ENCODE assay signal across 12 mouse cellular contexts in the genomic region with DNA sequence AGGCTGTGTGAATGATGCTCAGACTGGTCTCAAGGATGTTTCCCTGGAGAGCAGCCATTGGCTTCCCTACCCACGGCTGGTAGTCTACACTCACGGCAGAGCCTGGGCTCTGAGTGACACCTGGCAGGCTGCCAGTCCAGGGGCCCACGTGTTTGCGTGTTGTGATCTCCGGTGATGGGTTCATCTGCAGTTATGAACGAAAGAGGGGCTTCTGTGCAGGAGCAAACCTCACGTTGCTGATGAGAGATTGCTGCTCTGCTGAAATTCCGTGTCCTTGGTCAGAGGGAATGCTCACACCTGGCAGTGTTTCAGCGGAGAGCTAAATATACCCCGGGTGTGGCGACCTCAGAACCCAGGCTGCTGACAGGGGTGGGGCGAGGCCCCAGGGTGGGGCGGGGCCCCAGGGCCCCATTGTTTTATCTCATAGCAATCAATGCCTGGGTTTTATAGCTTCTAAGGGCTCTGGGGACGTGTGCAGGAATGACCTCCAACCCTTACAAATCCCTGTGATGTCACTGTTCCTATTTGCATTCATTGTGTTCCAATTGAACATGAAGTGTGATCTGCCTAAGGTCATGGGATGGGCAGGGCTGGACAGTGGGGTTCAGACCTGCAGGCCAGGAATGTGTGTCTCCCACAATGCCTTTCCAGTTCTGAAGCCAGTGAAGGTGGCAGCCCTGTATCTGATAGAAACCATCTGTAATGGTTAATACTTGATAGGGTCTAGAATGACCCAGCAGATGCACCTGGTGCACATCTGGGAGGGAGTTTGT. TPM values are rescaled to one million over a fixed set of nuclear protein-coding genes. Genes with fewer than 3 reads are reported as not detected.
DNase-seq lines count a peak whose midpoint lies in the region; ATAC-seq and TF ChIP-seq lines count a peak whose summit lies in the region.
"Had no signal": no experiment of that assay in that cellular context is flagged by ENCODE, and none has a peak within 500 bp of the region (broad histone marks: within the 10 kb centered on the region; RNA-seq: fewer than 3 reads in every experiment).

No protein-coding gene starts in this region.

- no peak overlapping the region for H3K27ac ChIP-seq in hindbrain, postnatal 0 days
- no peak overlapping the region for H3K27ac ChIP-seq in hindbrain, embryonic 14.5 days
- peak overlapping the region; percentile 52 for H3K27ac ChIP-seq in heart, embryonic 10.5 days
- H3K27ac ChIP-seq in hindbrain, embryonic 10.5 days: no peak overlapping the region
- H3K27ac ChIP-seq in liver, embryonic 11.5 days (ENCODE audit: low read depth, low read length): no peak overlapping the region
- H3K27ac ChIP-seq: forebrain, embryonic 12.5 days had no signal

- no peak overlapping the region for H3K4me3 ChIP-seq in hindbrain, postnatal 0 days (ENCODE audit: low read length)
- H3K4me3 ChIP-seq in hindbrain, embryonic 14.5 days (replicated peaks; ENCODE audit: low read length): no peak overlapping the region
- no peak overlapping the region; the same call in 1 of the 2 replicates for H3K4me3 ChIP-seq in heart, embryonic 10.5 days
- no peak overlapping the region for H3K4me3 ChIP-seq in hindbrain, embryonic 10.5 days
- no peak overlapping the region for H3K4me3 ChIP-seq in liver, embryonic 11.5 days (ENCODE audit: low read depth, low read length)
- H3K4me3 ChIP-seq: forebrain, embryonic 12.5 days had no signal

- peaks cover 6% of the 10 kb centered on the region; the same call in 1 of the 2 replicates for H3K4me1 ChIP-seq in hindbrain, postnatal 0 days (ENCODE audit: insufficient read depth, low read length)
- H3K4me1 ChIP-seq in hindbrain, embryonic 14.5 days (replicated peaks; ENCODE audit: control insufficient read depth, insufficient read depth, low read length): peaks cover 13% of the 10 kb centered on the region
- peaks cover 62% of the 10 kb centered on the region for H3K4me1 ChIP-seq in heart, embryonic 10.5 days
- H3K4me1 ChIP-seq in hindbrain, embryonic 10.5 days (replicated peaks): peaks cover 11% of the 10 kb centered on the region; the same call in 1 of the 2 replicates
- no peaks in the 10 kb centered on the region for H3K4me1 ChIP-seq in liver, embryonic 11.5 days (replicated peaks; ENCODE audit: control insufficient read depth, insufficient read depth, low read length)

- no peaks in the 10 kb centered on the region for H3K36me3 ChIP-seq in hindbrain, postnatal 0 days (ENCODE audit: insufficient read depth, low read length)
- H3K36me3 ChIP-seq in hindbrain, embryonic 14.5 days (replicated peaks; ENCODE audit: control insufficient read depth, insufficient read depth): no peaks in the 10 kb centered on the region
- H3K36me3 ChIP-seq in heart, embryonic 10.5 days: no peaks in the 10 kb centered on the region
- H3K36me3 ChIP-seq in hindbrain, embryonic 10.5 days: no peaks in the 10 kb centered on the region
- H3K36me3 ChIP-seq in liver, embryonic 11.5 days (ENCODE audit: control insufficient read depth, insufficient read depth, low read length): no peaks in the 10 kb centered on the region
- H3K36me3 ChIP-seq: forebrain, embryonic 12.5 days; G1E had no signal

- H3K4me2 ChIP-seq in hindbrain, postnatal 0 days (ENCODE audit: low read depth, low read length): no peak overlapping the region
- no peak overlapping the region for H3K4me2 ChIP-seq in hindbrain, embryonic 14.5 days (replicated peaks)
- H3K4me2 ChIP-seq in liver, embryonic 11.5 days: no peak overlapping the region
- H3K4me2 ChIP-seq: forebrain, embryonic 12.5 days had no signal

- no peak overlapping the region for H3K9ac ChIP-seq in hindbrain, postnatal 0 days (replicated peaks; ENCODE audit: low read length)
- H3K9ac ChIP-seq in hindbrain, embryonic 14.5 days: no peak overlapping the region
- H3K9ac ChIP-seq in liver, embryonic 11.5 days (ENCODE audit: low read depth, low read length): no peak overlapping the region
- H3K9ac ChIP-seq: forebrain, embryonic 12.5 days; liver, postnatal 0 days had no signal

- WGBS in hindbrain, postnatal 0 days: 54% methylated on average over 14 of the region's 14 CpGs
- 59% methylated on average over 14 of the region's 14 CpGs for WGBS in hindbrain, embryonic 14.5 days
- 55% methylated on average over 14 of the region's 14 CpGs for WGBS in heart, embryonic 10.5 days
- 79% methylated on average over 14 of the region's 14 CpGs for WGBS in hindbrain, embryonic 10.5 days
- 64% methylated on average over 14 of the region's 14 CpGs for WGBS in liver, embryonic 11.5 days

- DNase-seq in hindbrain, postnatal 0 days (ENCODE audit: low spot score): peak; percentile 27
- no peak for DNase-seq in hindbrain, embryonic 14.5 days (ENCODE audit: low spot score)
- peak; percentile 92 for DNase-seq in ZHBTc4 (ENCODE audit: low read depth, low spot score)
- no peak for DNase-seq in heart, embryonic 10.5 days (ENCODE audit: low spot score)
- DNase-seq in skeletal muscle tissue, adult 2 months (ENCODE audit: low read depth, low spot score): peak; percentile 74
- no peak for DNase-seq in hindbrain, embryonic 10.5 days (ENCODE audit: low spot score)
- DNase-seq in liver, embryonic 11.5 days (ENCODE audit: low spot score): no peak
- DNase-seq: kidney, postnatal 10 days; liver, postnatal 0 days had no signal

- no peak for TF ChIP-seq CTCF in hindbrain, postnatal 0 days (IDR thresholded peaks at IDR 0.05; ENCODE audit: low read depth)

- H3K9me3 ChIP-seq in hindbrain, postnatal 0 days (ENCODE audit: low read length): no peaks in the 10 kb centered on the region
- H3K9me3 ChIP-seq in hindbrain, embryonic 14.5 days (ENCODE audit: control insufficient read depth, low read length): no peaks in the 10 kb centered on the region
- no peaks in the 10 kb centered on the region for H3K9me3 ChIP-seq in heart, embryonic 10.5 days
- no peaks in the 10 kb centered on the region for H3K9me3 ChIP-seq in hindbrain, embryonic 10.5 days
- H3K9me3 ChIP-seq in liver, embryonic 11.5 days (ENCODE audit: control insufficient read depth, low read length): no peaks in the 10 kb centered on the region
- H3K9me3 ChIP-seq: forebrain, embryonic 12.5 days; G1E had no signal

- no peak for ATAC-seq in hindbrain, postnatal 0 days
- no peak for ATAC-seq in hindbrain, embryonic 14.5 days (ENCODE audit: low FRiP score)
- no peak for ATAC-seq in granulocyte monocyte progenitor cell, adult 5-6 weeks (replicated peaks; ENCODE audit: poor library complexity, severe bottlenecking)
- no peak for ATAC-seq in liver, embryonic 11.5 days (replicated peaks; ENCODE audit: low FRiP score)
- ATAC-seq: liver, postnatal 0 days had no signal

- H3K27me3 ChIP-seq in hindbrain, postnatal 0 days (ENCODE audit: insufficient read depth, low read length): no peaks in the 10 kb centered on the region
- H3K27me3 ChIP-seq in hindbrain, embryonic 14.5 days (ENCODE audit: control insufficient read depth, insufficient read depth, low read length): no peaks in the 10 kb centered on the region
- H3K27me3 ChIP-seq in heart, embryonic 10.5 days (ENCODE audit: insufficient read depth, poor library complexity, severe bottlenecking): peaks cover 13% of the 10 kb centered on the region
- no peaks in the 10 kb centered on the region for H3K27me3 ChIP-seq in hindbrain, embryonic 10.5 days (ENCODE audit: insufficient read depth, poor library complexity, severe bottlenecking)
- H3K27me3 ChIP-seq in liver, embryonic 11.5 days (replicated peaks; ENCODE audit: control insufficient read depth, insufficient read depth, low read length): no peaks in the 10 kb centered on the region

RNA-seq across cellular contexts. Expression of a gene that starts 13.4 kb away (rescaled TPM):
- total RNA-seq in hindbrain, postnatal 0 days (2014; rRNA removed): 35.7 and 44.6 TPM in 2 replicates
- 26.3 and 30.0 TPM in 2 replicates for polyA plus RNA-seq in hindbrain, postnatal 0 days (2015; fragmentation: Nextera tagmentation; extraction: Ambion mirVana)
- 19.9 and 22.3 TPM in 2 replicates for polyA plus RNA-seq in hindbrain, embryonic 14.5 days (2014; fragmentation: Nextera tagmentation; extraction: Ambion mirVana)
- polyA plus RNA-seq in heart, embryonic 10.5 days (2016; fragmentation: Nextera tagmentation; extraction: Ambion mirVana): 1.7 and 2.6 TPM in 2 replicates
- 1.6 TPM in 1 of 2 replicates, not detected in the other for total RNA-seq in granulocyte monocyte progenitor cell, adult 5-6 weeks (2014; fragmentation: Nextera tagmentation)
- total RNA-seq in granulocyte monocyte progenitor cell, adult 5-6 weeks (2017): 0.22 TPM in 1 of 2 replicates, not detected in the other
- 0.73 and 1.3 TPM in 2 replicates for polyA plus RNA-seq in hindbrain, embryonic 10.5 days (2016; fragmentation: Nextera tagmentation; extraction: Ambion mirVana)
- polyA plus RNA-seq in liver, embryonic 11.5 days (2014; fragmentation: Nextera tagmentation; extraction: Ambion mirVana): 0.18 and 0.29 TPM in 2 replicates
- polyA plus RNA-seq: G1E had no signal

RNA-seq across cellular contexts. Expression of a gene that starts 31.3 kb away (rescaled TPM):
- total RNA-seq in hindbrain, postnatal 0 days (2014; rRNA removed): 2.8 and 4.1 TPM in 2 replicates
- polyA plus RNA-seq in hindbrain, postnatal 0 days (2015; fragmentation: Nextera tagmentation; extraction: Ambion mirVana): 1.8 and 2.0 TPM in 2 replicates
- polyA plus RNA-seq in hindbrain, embryonic 14.5 days (2014; fragmentation: Nextera tagmentation; extraction: Ambion mirVana): 2.5 and 3.0 TPM in 2 replicates
- polyA plus RNA-seq in heart, embryonic 10.5 days (2016; fragmentation: Nextera tagmentation; extraction: Ambion mirVana): 7.8 and 13.1 TPM in 2 replicates
- total RNA-seq in granulocyte monocyte progenitor cell, adult 5-6 weeks (2014; fragmentation: Nextera tagmentation): 3.9 and 26.5 TPM in 2 replicates
- total RNA-seq in granulocyte monocyte progenitor cell, adult 5-6 weeks (2017): 3.9 and 5.1 TPM in 2 replicates
- polyA plus RNA-seq in hindbrain, embryonic 10.5 days (2016; fragmentation: Nextera tagmentation; extraction: Ambion mirVana): 3.3 and 4.7 TPM in 2 replicates
- 4.0 and 4.3 TPM in 2 replicates for polyA plus RNA-seq in liver, embryonic 11.5 days (2014; fragmentation: Nextera tagmentation; extraction: Ambion mirVana)

Comparison
In these comparisons a context has a peak if more than half of its experiments do, and no peak if none do; other contexts are left out.
1. DNase-seq: peak in hindbrain, postnatal 0 days (single experiment), ZHBTc4 (single experiment) and skeletal muscle tissue, adult 2 months (single experiment); none in hindbrain, embryonic 14.5 days (single experiment), heart, embryonic 10.5 days (single experiment), hindbrain, embryonic 10.5 days (single experiment) and liver, embryonic 11.5 days (single experiment).